Mouse (Mus musculus): Measurements from ENCODE around the gene Iqsec2.

The Iqsec2 gene

GRCm38 (mm10) chrX:152178843-152179545 is 34.9 kb downstream of the Iqsec2 start:
- DNase-seq (ENCODE audit: low spot score in 2 of 2), result no peak

DNA sequence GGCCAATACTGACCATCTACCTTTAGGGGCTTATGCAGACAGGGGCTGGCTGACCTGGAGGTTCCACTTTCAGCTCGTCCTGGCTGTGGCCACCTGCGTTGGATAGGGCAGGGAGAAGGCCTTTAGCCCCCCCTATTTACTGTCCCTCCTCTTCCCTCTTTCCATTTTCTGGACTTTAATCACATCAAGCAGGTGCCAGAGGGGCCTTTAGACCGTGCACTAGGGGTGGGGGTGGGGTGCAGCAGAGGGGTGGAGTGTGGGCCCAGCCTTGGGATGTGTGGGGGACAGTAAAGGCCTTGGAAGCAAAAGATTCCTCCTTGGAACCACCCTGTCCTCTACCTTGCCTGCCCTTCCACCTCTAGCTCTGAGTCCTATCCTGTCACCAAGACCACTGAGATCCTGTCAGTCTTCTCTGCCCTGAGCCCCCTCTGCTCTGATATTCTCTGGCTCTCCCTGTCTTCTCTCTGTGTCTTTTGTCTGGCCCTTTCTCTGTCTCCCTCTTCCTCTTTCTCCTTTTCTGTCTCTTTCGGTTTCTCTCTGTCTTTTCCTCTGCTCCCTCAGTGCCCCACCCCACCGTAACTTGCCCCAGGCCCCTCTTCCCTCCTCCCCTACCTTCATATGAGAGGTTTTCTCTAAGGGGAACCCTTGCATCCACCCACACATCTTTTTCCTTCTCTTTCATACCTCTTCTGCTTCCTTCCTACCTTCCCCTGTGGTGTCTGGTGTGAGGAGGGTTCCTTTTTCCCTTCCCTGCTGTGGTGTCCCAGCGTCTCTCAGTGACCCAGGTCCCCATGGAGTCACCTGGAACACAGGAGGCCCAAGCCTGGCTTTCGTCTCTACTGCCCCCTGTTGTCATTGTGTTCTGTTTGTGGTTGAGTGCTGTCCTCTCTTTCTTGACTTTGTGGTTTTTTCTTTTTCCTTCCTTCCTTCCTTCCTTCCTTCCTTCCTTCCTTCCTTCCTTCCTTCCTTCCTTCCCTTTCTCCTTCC is 35.9 kb downstream of the Iqsec2 start:
- no peak for DNase-seq (ENCODE audit: low spot score in 2 of 2)

GRCm38 (mm10) chrX:152187151-152187550 is 43.1 kb downstream of the Iqsec2 start:
- DNase-seq (ENCODE audit: low spot score in 2 of 2), result no peak

- DNase-seq (ENCODE audit: low spot score in 2 of 2), result no peak
Observed at GRCm38 (mm10) chrX:152191266-152191665, 47.2 kb downstream of the Iqsec2 start.

GRCm38 (mm10) chrX:152197814-152198648 is 54.0 kb downstream of the Iqsec2 start:
- no peak for DNase-seq (ENCODE audit: low spot score in 2 of 2)

DNA sequence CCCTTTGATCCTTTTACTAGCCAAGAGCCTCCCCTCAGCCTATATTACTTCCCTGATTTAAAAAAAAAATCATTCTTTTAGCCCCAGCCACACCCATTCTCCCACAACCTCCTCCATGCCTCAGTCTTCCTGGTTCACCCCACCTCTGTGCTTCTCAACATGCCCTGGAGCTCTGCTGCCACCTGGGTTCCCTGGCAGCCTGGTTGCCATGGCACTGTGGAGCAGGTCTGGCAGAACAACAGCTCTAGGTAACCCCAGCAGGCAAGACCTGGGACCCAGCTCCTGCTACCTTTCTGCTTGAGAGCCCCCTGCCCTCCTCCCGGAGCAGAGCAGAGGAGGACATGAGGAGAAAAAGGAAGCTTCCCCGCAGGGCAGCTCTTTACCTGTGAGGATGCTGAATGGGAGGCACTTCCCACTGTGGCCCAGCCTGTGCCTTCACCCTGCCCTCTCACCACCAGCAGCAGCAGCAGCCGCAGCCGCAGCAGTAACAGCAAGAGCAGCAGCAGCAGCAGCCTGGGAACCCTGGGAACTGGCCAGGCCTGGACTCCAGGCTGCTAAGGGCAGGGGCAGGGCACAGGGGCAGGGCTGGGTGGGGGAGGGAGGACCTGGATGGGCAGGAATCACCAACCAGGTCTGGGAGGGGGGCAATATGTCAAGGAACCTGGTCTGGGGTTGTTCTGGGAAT is 57.8 kb downstream of the Iqsec2 start:
- DNase-seq (ENCODE audit: low spot score in 2 of 2), result no peak

- no peak for DNase-seq (ENCODE audit: low spot score in 2 of 2)
Observed at GRCm38 (mm10) chrX:152202422-152203103, 58.5 kb downstream of the Iqsec2 start.

DNA sequence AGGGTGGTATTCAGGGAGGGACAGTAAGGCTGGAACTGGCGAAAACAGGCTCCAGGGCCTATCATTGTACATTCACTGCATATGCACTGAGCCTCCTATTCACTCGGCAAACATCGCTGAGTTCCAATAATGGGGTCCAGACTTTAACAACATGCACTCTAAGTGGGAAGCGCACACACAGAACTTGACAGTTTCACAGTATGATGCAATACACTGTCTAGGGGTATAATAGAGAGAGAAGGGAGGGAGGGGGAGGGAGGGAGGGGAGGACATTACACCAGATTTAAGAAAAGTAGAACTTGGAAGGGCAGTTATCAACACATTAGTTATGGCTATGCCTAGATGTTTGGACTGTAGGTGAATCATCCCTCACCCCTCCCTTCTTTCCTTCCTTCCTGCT is 59.2 kb downstream of the Iqsec2 start:
- DNase-seq (ENCODE audit: low spot score in 2 of 2), result no peak

DNA sequence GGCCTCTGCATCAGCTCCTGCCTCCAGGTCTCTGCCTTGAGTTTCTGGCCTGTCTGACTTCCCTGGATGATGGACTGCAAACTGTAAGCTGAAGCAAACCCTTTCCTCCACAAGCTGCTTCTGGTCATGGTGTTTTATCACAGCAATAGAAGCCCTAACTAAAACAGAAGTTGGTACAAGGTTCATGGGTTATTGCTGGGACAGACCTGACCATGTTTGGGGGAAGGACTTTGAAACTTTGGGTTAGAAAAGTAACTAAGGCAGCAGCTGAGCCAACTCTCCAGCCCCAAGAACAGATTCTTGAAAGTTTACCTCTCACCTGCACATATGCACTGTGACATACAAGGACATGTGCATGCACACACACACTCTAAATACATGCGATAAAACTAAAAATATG is 61.4 kb downstream of the Iqsec2 start:
- DNase-seq (ENCODE audit: low spot score in 2 of 2), result no peak

GRCm38 (mm10) chrX:152214703-152215102 is 70.6 kb downstream of the Iqsec2 start:
- DNase-seq (ENCODE audit: low spot score in 2 of 2), result no peak

GRCm38 (mm10) chrX:152218529-152218928 is 74.5 kb downstream of the Iqsec2 start:
- no peak for DNase-seq (ENCODE audit: low spot score in 2 of 2)

DNA sequence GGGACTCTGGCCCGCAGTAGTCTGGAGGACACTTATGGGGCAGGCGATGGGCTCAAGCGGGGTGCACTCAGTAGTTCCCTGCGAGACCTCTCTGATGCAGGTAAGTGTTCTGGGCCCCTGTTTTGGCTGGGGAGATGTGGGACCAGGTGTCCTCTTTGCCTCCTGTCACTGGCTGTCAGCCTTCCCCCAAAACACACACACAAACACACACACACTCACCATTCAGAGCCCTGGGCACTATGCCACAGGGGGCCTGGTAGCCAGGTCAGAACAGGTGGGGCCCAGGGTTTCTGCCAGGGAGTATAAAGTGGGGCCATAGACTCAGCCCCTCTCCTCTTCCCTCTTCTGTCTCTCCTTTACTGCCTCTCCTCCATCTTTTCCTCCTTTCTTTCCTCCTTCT is 77.7 kb downstream of the Iqsec2 start:
- DNase-seq (ENCODE audit: low spot score in 2 of 2), result no peak

GRCm38 (mm10) chrX:152222226-152222625 is 78.2 kb downstream of the Iqsec2 start:
- DNase-seq (ENCODE audit: low spot score in 2 of 2), result no peak

DNA sequence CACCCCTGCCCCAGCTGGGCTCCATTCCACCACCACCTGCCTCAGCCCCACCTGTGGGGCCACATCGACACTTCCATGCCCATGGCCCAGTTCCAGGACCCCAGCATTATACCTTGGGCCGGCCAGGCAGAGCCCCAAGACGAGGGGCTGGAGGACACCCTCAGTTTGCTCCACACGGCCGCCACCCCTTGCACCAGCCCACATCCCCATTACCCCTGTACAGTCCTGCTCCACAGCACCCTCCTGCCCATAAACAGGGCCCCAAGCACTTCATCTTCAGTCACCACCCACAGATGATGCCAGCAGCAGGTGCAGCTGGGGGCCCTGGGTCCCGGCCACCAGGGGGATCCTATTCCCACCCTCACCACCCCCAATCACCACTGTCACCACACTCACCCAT is 79.2 kb downstream of the Iqsec2 start:
- DNase-seq (ENCODE audit: low spot score in 2 of 2), result no peak

DNA sequence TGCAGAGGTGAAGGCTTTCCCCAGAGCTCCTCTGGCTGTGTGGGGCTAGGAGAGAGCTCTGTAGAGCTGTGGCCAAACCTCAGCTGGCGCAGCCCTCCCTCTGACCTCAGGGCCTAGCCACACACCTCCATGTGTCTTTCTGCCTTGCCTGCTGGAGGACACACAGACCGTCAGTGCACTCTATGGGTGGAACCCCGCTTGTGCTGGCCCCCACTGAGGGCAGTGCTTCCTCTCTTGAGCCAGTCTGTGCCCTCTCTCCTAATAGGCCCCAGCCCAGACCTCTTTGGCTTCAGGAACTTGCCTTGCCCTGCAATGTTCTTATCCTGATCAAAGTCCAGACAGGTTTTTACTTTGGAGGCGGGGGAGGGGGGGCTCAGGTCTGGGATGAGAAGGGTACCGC is 80.2 kb downstream of the Iqsec2 start:
- DNase-seq (ENCODE audit: low spot score in 2 of 2), result no peak

GRCm38 (mm10) chrX:152232781-152233763 is 89.0 kb downstream of the Iqsec2 start, which contains the start of gene Kdm5c:
Kdm5c (plus strand) TSS chrX:152233020.
- DNase-seq (ENCODE audit: low spot score in 2 of 2), result peak; percentile 87 to 94

GRCm38 (mm10) chrX:152234125-152234524 is 90.1 kb downstream of the Iqsec2 start:
- DNase-seq (ENCODE audit: low spot score in 2 of 2), result no peak

- DNase-seq (ENCODE audit: low spot score in 2 of 2), result no peak
Observed at GRCm38 (mm10) chrX:152235758-152236157, 91.7 kb downstream of the Iqsec2 start.

- peak in 1 of 2 experiments; percentile 35 for DNase-seq (ENCODE audit: low spot score in 2 of 2)
Observed at GRCm38 (mm10) chrX:152243140-152243539, 99.1 kb downstream of the Iqsec2 start.
